Mouse (Mus musculus): ENCODE measurements around the gene Rab2b. TPM values are rescaled to one million over a fixed set of nuclear protein-coding genes. Genes with fewer than 3 reads are reported as not detected.

Rab2b gene
- polyA plus RNA-seq, 1 experiment, result 45.6 TPM

DNA sequence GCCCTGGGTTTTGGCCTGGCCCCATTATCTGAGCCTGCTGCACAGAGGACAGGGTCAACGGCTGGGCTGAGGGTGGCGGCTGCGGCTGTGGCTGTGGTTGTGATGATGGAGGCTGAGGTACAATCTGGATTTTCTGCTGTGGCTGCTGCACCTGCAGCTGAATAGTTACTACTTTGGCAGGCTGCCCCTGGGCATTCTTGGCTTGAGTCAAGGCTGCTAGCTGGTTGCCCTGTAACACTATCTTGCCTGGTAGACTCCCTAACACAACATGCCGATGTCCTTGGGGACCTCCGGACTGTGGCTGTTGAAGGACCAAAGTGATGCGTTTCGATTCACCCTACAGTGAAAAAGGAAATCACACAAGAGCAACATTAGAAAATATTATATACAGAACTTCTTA, 44.2 kb downstream of the Rab2b start:
- H3K4me3 ChIP-seq (ENCODE audit: insufficient read depth, low read length), result no peak overlapping the region
- TF ChIP-seq POLR2A (IDR thresholded peaks at IDR 0.05; ENCODE audit: low read depth, low read length), result no peak
- no peak for TF ChIP-seq CTCF (IDR thresholded peaks at IDR 0.05; ENCODE audit: borderline replicate concordance, insufficient read depth, low read length)
- H3K4me1 ChIP-seq (ENCODE audit: control insufficient read depth, insufficient read depth, low read length), result no peaks in the 10 kb centered on the region; the same call in 1 of the 2 replicates
- no peak overlapping the region for H3K27ac ChIP-seq (ENCODE audit: insufficient read depth, low read length)

- H3K4me1 ChIP-seq (ENCODE audit: control insufficient read depth, insufficient read depth, low read length), result no peaks in the 10 kb centered on the region; the same call in 1 of the 2 replicates
- no peak overlapping the region for H3K4me3 ChIP-seq (ENCODE audit: insufficient read depth, low read length)
- no peak for TF ChIP-seq CTCF (IDR thresholded peaks at IDR 0.05; ENCODE audit: borderline replicate concordance, insufficient read depth, low read length)
- no peak for TF ChIP-seq POLR2A (IDR thresholded peaks at IDR 0.05; ENCODE audit: low read depth, low read length)
- no peak overlapping the region for H3K27ac ChIP-seq (ENCODE audit: insufficient read depth, low read length)
Observed at GRCm38 (mm10) chr14:52232249-52232648, 47.1 kb downstream of the Rab2b start.

DNA sequence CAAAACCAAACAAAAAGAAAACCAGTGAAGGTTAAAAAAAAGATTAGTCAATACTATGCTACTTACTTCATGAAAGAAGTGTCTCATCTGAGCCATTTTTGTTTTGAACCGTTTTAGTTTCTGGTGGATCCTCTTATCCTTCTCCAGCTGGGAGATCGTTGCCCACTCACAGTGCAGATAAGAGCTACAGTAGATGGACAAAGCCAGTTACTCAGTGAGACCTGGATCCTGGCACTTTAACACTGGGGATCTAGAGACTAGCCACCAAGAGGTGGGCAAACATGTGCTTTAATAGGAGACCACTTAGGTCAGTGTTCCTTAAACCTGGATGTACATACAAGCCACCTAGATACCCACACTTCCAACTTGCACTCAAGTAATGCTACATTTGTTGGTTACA, 53.4 kb downstream of the Rab2b start:
- Histone ChIP-seq H3K4me1 (ENCODE audit: control insufficient read depth, insufficient read depth, low read length) (no peaks in the 10 kb centered on the region), H3K4me3 (ENCODE audit: insufficient read depth, low read length) (no peak overlapping the region)
- no peak for TF ChIP-seq CTCF (IDR thresholded peaks at IDR 0.05; ENCODE audit: borderline replicate concordance, insufficient read depth, low read length)
- no peak for TF ChIP-seq POLR2A (IDR thresholded peaks at IDR 0.05; ENCODE audit: low read depth, low read length)

GRCm38 (mm10) chr14:52217261-52217660, 62.1 kb downstream of the Rab2b start:
- no peak for TF ChIP-seq CTCF (IDR thresholded peaks at IDR 0.05; ENCODE audit: borderline replicate concordance, insufficient read depth, low read length)
- no peak for TF ChIP-seq POLR2A (IDR thresholded peaks at IDR 0.05; ENCODE audit: low read depth, low read length)
- no peak overlapping the region for H3K27ac ChIP-seq (ENCODE audit: insufficient read depth, low read length)
- no peaks in the 10 kb centered on the region for H3K4me1 ChIP-seq (ENCODE audit: control insufficient read depth, insufficient read depth, low read length)
- no peak overlapping the region for H3K4me3 ChIP-seq (ENCODE audit: insufficient read depth, low read length)

More for the DNA sequence above, 53.4 kb downstream of the Rab2b start:
- H3K27ac ChIP-seq (ENCODE audit: insufficient read depth, low read length), result no peak overlapping the region

Other genes starting within 250 kb of the Rab2b start
- gene Olfr221, start 237.1 kb downstream of the Rab2b start, polyA plus RNA-seq (2011; ENCODE audit: insufficient read length, low read depth, missing spikeins), result not detected in 2 replicates
- 402 and 479 TPM in 2 replicates for gene Hnrnpc, start 175.5 kb downstream of the Rab2b start, polyA plus RNA-seq (2011; ENCODE audit: insufficient read length, low read depth, missing spikeins)
- gene Rpgrip1, start 168.8 kb downstream of the Rab2b start, polyA plus RNA-seq (2011; ENCODE audit: insufficient read length, low read depth, missing spikeins), result 1.8 and 3.7 TPM in 2 replicates
- 83.0 and 88.6 TPM in 2 replicates for gene Supt16, start 82.1 kb downstream of the Rab2b start, polyA plus RNA-seq (2011; ENCODE audit: insufficient read length, low read depth, missing spikeins)
- 141 and 146 TPM in 2 replicates for gene Chd8, start 21.8 kb downstream of the Rab2b start, polyA plus RNA-seq (2011; ENCODE audit: insufficient read length, low read depth, missing spikeins)
- 38.2 and 44.0 TPM in 2 replicates for gene Tox4, start 399 bp downstream of the Rab2b start, polyA plus RNA-seq (2011; ENCODE audit: insufficient read length, low read depth, missing spikeins)
- gene Mettl3, start 25.6 kb upstream of the Rab2b start, polyA plus RNA-seq (2011; ENCODE audit: insufficient read length, low read depth, missing spikeins), result 49.1 and 49.4 TPM in 2 replicates
- 12.1 and 15.6 TPM in 2 replicates for gene Sall2, start 49.2 kb upstream of the Rab2b start, polyA plus RNA-seq (2011; ENCODE audit: insufficient read length, low read depth, missing spikeins)
- not detected in 2 replicates for gene Olfr1513, start 76.9 kb upstream of the Rab2b start, polyA plus RNA-seq (2011; ENCODE audit: insufficient read length, low read depth, missing spikeins)
- gene Olfr1512, start 99.6 kb upstream of the Rab2b start, polyA plus RNA-seq (2011; ENCODE audit: insufficient read length, low read depth, missing spikeins), result not detected in 2 replicates
- gene Olfr1511, start 117.8 kb upstream of the Rab2b start, polyA plus RNA-seq (2011; ENCODE audit: insufficient read length, low read depth, missing spikeins), result not detected in 2 replicates
- not detected in 2 replicates for gene Olfr1510, start 134.8 kb upstream of the Rab2b start, polyA plus RNA-seq (2011; ENCODE audit: insufficient read length, low read depth, missing spikeins)
- not detected in 2 replicates for gene Olfr1509, start 163.4 kb upstream of the Rab2b start, polyA plus RNA-seq (2011; ENCODE audit: insufficient read length, low read depth, missing spikeins)
- not detected in 2 replicates for gene Olfr1508, start 187.9 kb upstream of the Rab2b start, polyA plus RNA-seq (2011; ENCODE audit: insufficient read length, low read depth, missing spikeins)
- not detected in 2 replicates for gene Olfr1507, start 216.2 kb upstream of the Rab2b start, polyA plus RNA-seq (2011; ENCODE audit: insufficient read length, low read depth, missing spikeins)